Mouse (Mus musculus): ENCODE results near the gene Dnajc6. TPM values are rescaled to one million over a fixed set of nuclear protein-coding genes. Genes with fewer than 3 reads are reported as not detected.

The Dnajc6 gene
- polyA plus RNA-seq, 1 experiment: 0.58 TPM

DNA sequence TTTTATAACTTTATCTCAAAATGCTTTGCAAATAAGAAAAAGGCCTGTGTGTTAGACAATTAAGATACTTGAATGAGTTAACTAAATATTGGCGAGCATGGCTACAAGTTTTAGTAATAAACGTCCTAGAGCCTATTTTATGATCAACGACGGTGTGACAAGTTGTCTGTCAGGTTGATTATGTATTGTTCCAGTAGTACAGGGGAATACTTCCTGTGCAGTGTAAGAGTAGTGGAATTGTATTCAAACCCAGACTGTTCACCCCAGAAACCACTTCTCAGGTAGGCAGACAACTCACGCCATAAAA is 14.4 kb downstream of the Dnajc6 start:
- no peak overlapping the region for H3K4me3 ChIP-seq (ENCODE audit: low read depth, low read length)

DNA sequence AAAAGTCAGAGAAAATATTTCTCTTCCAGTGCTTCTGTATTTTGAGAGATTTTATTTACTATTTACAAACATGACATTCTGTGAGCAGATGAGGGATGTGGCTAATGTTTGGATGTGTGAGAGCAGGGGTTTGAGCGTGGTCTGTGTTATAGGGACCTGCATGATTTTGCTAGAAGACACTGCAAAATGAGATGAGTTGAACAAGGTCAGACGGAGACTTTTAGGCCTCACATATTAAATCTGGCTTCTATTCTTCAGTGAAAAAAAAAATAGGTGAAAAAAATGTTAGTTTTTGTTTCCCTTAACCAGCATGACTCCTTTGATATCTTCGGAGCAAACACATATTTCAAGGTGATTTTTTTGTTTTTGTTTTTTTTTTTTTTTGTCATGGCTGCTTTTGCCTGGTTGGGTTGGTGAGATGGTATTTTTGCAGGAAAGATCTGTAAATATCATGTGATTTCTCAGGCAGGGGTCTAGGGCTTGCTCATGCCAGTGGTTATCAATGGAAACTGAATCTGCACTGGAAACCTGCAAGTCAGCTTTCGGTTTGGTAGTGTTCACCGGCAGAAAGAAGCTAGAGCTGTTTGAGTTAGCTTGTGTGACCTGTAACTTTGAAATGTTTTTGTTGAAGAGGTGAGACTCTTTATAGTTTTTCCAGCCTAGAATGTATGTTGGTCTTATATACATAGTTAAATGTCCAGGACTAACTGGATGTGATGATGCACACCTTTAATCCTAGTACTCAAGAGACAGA is 15.5 kb downstream of the Dnajc6 start:
- TF ChIP-seq POLR2A (IDR thresholded peaks at IDR 0.05; ENCODE audit: low read depth, low read length) (no peak), CTCF (IDR thresholded peaks at IDR 0.05; ENCODE audit: extremely low read depth, insufficient read length, insufficient replicate concordance, low read depth, low read length) (no peak)
- Histone ChIP-seq H3K27ac (ENCODE audit: insufficient read depth, low read depth, low read length) (no peak overlapping the region), H3K27me3 (ENCODE audit: control insufficient read depth, insufficient read depth, low read length) (peaks cover 17% of the 10 kb centered on the region), H3K4me3 (ENCODE audit: low read depth, low read length) (no peak overlapping the region), H3K4me1 (ENCODE audit: control insufficient read depth, insufficient read depth, insufficient read length, low read length) (0 out of 2 replicates have a peak, but pooled peaks cover 2% of the 10 kb centered on the region), H3K36me3 (ENCODE audit: control insufficient read depth, insufficient read depth, low read length) (no peaks in the 10 kb centered on the region)
- 85% methylated on average over 5 of the region's 5 CpGs for WGBS

More for the DNA sequence above, 14.4 kb downstream of the Dnajc6 start:
- 27% methylated on average over 5 of the region's 5 CpGs for WGBS
- H3K4me1 ChIP-seq (ENCODE audit: control insufficient read depth, insufficient read depth, insufficient read length, low read length): 0 out of 2 replicates have a peak, but pooled peaks cover 2% of the 10 kb centered on the region
- peaks cover 17% of the 10 kb centered on the region for H3K27me3 ChIP-seq (ENCODE audit: control insufficient read depth, insufficient read depth, low read length)
- no peak for TF ChIP-seq CTCF (IDR thresholded peaks at IDR 0.05; ENCODE audit: extremely low read depth, insufficient read length, insufficient replicate concordance, low read depth, low read length)
- no peak for TF ChIP-seq POLR2A (IDR thresholded peaks at IDR 0.05; ENCODE audit: low read depth, low read length)
- no peaks in the 10 kb centered on the region for H3K36me3 ChIP-seq (ENCODE audit: control insufficient read depth, insufficient read depth, low read length)
- H3K27ac ChIP-seq (ENCODE audit: insufficient read depth, low read depth, low read length): no peak overlapping the region

- Histone ChIP-seq H3K27ac (ENCODE audit: insufficient read depth, low read depth, low read length) (no peak overlapping the region), H3K36me3 (ENCODE audit: control insufficient read depth, insufficient read depth, low read length) (no peaks in the 10 kb centered on the region), H3K4me3 (ENCODE audit: low read depth, low read length) (no peak overlapping the region), H3K4me1 (ENCODE audit: control insufficient read depth, insufficient read depth, insufficient read length, low read length) (0 out of 2 replicates have a peak, but pooled peaks cover 2% of the 10 kb centered on the region), H3K27me3 (ENCODE audit: control insufficient read depth, insufficient read depth, low read length) (peaks cover 11% of the 10 kb centered on the region; the same call in 1 of the 2 replicates)
- 82% methylated on average over 3 of the region's 3 CpGs for WGBS
- TF ChIP-seq POLR2A (IDR thresholded peaks at IDR 0.05; ENCODE audit: low read depth, low read length) (no peak), CTCF (IDR thresholded peaks at IDR 0.05; ENCODE audit: extremely low read depth, insufficient read length, insufficient replicate concordance, low read depth, low read length) (no peak)
Observed at GRCm38 (mm10) chr4:101513251-101513650, 16.8 kb downstream of the Dnajc6 start.

DNA sequence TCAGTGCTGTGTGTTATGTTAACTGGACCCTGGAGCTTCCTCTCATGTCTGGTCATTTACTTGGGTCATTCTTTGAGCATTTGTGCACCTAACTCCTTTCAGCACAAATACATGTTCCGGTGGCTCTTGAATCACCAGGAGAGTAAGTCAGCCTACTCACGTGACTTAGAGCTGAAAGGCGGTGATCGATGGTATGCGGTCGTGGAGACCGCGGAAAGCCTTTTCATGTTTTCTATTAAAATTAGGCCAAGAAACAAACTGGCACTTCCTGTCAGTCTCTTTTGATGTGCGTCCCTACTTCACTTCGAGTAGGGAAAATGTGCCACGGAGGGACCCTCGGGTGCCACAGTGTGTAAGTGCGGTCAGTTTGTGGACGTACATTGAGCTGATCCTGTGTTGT is 19.4 kb downstream of the Dnajc6 start:
- Histone ChIP-seq H3K36me3 (ENCODE audit: control insufficient read depth, insufficient read depth, low read length) (no peaks in the 10 kb centered on the region), H3K27ac (ENCODE audit: insufficient read depth, low read depth, low read length) (no peak overlapping the region), H3K4me1 (ENCODE audit: control insufficient read depth, insufficient read depth, insufficient read length, low read length) (no peaks in the 10 kb centered on the region), H3K27me3 (ENCODE audit: control insufficient read depth, insufficient read depth, low read length) (no peaks in the 10 kb centered on the region), H3K4me3 (ENCODE audit: low read depth, low read length) (no peak overlapping the region)
- 95% methylated on average over 14 of the region's 14 CpGs for WGBS
- no peak for TF ChIP-seq POLR2A (IDR thresholded peaks at IDR 0.05; ENCODE audit: low read depth, low read length)
- TF ChIP-seq CTCF (IDR thresholded peaks at IDR 0.05; ENCODE audit: extremely low read depth, insufficient read length, insufficient replicate concordance, low read depth, low read length): no peak

DNA sequence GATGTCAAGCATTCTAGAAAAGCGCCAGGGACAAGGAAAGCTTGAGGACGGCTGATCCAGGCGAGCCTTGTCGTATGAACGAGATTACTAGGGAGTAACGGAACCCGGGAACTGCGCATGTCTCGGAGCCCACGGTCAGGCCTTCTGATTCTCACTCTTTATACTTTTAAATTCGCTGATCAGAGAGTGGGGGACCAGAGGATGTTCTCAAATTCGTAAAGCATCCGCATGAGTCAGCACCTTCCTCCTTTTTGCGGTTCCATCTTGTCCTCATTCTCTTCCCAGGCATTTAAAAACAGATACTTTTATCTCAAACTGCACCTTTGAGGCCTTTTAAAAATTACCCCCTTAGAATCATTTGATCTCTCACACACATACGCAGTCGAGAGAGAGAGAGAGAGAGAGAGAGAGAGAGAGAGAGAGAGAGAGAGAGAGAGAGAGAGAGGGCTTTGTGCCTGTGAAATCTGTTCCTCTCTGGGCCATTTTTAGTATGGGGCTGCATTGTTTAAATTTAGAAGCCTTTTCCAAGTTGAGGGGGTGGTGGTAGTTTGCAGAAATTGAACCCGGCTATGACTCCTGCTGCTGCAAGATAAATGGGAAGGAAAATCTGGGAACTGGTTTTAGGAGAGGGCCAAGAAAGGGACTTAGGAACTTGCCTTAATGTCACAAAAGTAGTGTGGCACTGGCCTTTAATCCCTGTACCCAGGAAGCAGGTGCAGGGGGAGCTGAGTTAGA is 20.2 kb downstream of the Dnajc6 start:
- H3K4me3 ChIP-seq (ENCODE audit: low read depth, low read length): no peak overlapping the region
- no peak overlapping the region for H3K27ac ChIP-seq (ENCODE audit: insufficient read depth, low read depth, low read length)
- no peaks in the 10 kb centered on the region for H3K4me1 ChIP-seq (ENCODE audit: control insufficient read depth, insufficient read depth, insufficient read length, low read length)
- WGBS: 85% methylated on average over 17 of the region's 17 CpGs
- no peaks in the 10 kb centered on the region for H3K27me3 ChIP-seq (ENCODE audit: control insufficient read depth, insufficient read depth, low read length)
- H3K36me3 ChIP-seq (ENCODE audit: control insufficient read depth, insufficient read depth, low read length): no peaks in the 10 kb centered on the region
- no peak for TF ChIP-seq CTCF (IDR thresholded peaks at IDR 0.05; ENCODE audit: extremely low read depth, insufficient read length, insufficient replicate concordance, low read depth, low read length)
- TF ChIP-seq POLR2A (IDR thresholded peaks at IDR 0.05; ENCODE audit: low read depth, low read length): no peak

DNA sequence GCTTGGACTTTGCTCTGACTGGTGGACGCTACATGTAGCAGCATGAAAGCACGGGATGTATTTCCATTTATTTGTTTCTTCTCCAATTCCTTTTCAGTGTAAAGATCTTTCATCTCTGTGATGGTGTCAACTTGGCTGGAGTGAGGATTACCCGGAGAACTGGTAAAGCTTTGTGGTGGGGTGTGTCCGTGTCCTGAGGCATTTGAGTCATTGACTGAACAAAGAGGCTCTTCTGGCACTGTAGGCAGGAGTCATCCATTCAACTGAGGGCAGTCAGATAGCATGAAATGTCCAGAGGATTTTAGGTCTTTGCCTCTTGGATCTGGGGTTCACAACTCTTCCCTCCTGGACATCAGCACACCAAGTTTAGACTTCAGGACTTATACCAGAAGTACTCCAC is 35.5 kb downstream of the Dnajc6 start:
- Histone ChIP-seq H3K4me1 (ENCODE audit: control insufficient read depth, insufficient read depth, insufficient read length, low read length) (no peaks in the 10 kb centered on the region), H3K4me3 (ENCODE audit: low read depth, low read length) (no peak overlapping the region), H3K27me3 (ENCODE audit: control insufficient read depth, insufficient read depth, low read length) (no peaks in the 10 kb centered on the region), H3K36me3 (ENCODE audit: control insufficient read depth, insufficient read depth, low read length) (no peaks in the 10 kb centered on the region), H3K27ac (ENCODE audit: insufficient read depth, low read depth, low read length) (no peak overlapping the region)
- WGBS: 81% methylated on average over 4 of the region's 4 CpGs
- TF ChIP-seq CTCF (IDR thresholded peaks at IDR 0.05; ENCODE audit: extremely low read depth, insufficient read length, insufficient replicate concordance, low read depth, low read length) (no peak), POLR2A (IDR thresholded peaks at IDR 0.05; ENCODE audit: low read depth, low read length) (no peak)

- H3K4me1 ChIP-seq (ENCODE audit: control insufficient read depth, insufficient read depth, insufficient read length, low read length): no peaks in the 10 kb centered on the region
- 67% methylated on average over 4 of the region's 4 CpGs for WGBS
- no peak overlapping the region for H3K4me3 ChIP-seq (ENCODE audit: low read depth, low read length)
- TF ChIP-seq CTCF (IDR thresholded peaks at IDR 0.05; ENCODE audit: extremely low read depth, insufficient read length, insufficient replicate concordance, low read depth, low read length) (no peak), POLR2A (IDR thresholded peaks at IDR 0.05; ENCODE audit: low read depth, low read length) (no peak)
- no peak overlapping the region for H3K27ac ChIP-seq (ENCODE audit: insufficient read depth, low read depth, low read length)
- H3K27me3 ChIP-seq (ENCODE audit: control insufficient read depth, insufficient read depth, low read length): no peaks in the 10 kb centered on the region
- no peaks in the 10 kb centered on the region for H3K36me3 ChIP-seq (ENCODE audit: control insufficient read depth, insufficient read depth, low read length)
Observed at GRCm38 (mm10) chr4:101540516-101540915, 44.1 kb downstream of the Dnajc6 start.
